Comparison of ENCODE assay signal across 8 mouse cellular contexts in the genomic region with DNA sequence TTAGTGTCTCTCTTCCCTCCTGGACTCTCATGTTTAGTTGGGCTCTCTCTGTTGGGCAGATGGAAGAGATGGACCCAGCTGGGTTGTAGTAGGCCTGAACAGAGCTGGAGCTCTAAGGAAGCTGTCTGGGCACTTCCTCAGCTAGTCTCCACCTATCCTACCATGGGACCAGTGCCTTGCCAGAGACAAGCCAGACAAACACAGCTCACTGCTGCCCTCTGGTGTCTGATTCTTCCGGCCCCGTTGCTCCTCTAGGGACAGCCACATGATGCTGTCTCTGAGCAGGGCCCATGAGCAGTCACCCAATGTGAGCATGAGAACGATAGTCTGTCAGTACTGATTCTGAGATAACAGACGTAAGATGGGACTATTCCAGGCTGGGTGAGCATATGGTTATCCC. TPM values are rescaled to one million over a fixed set of nuclear protein-coding genes. Genes with fewer than 3 reads are reported as not detected.
DNase-seq lines count a peak whose midpoint lies in the region; ATAC-seq and TF ChIP-seq lines count a peak whose summit lies in the region.

No protein-coding gene starts in this region.

- no peak overlapping the region for H3K4me3 ChIP-seq in hindbrain, embryonic 14.5 days (replicated peaks; ENCODE audit: low read length)

- CTCF ChIA-PET in Patski (lab: Charles Lee), result interaction anchor here (0.7 to 3.0 kb wide), 18 partner anchors 9 to 638 kb away, joined by 3 to 28 read pairs (median 4); a partner anchor contains a TSS

- peak; percentile 98 for TF ChIP-seq CTCF in Patski (IDR thresholded peaks at IDR 0.05)

- H3K9me3 ChIP-seq in hindbrain, embryonic 14.5 days (ENCODE audit: control insufficient read depth, low read length), result no peaks in the 10 kb centered on the region

- no peaks in the 10 kb centered on the region for H3K4me1 ChIP-seq in hindbrain, embryonic 14.5 days (replicated peaks; ENCODE audit: control insufficient read depth, insufficient read depth, low read length)

- peak; percentile 90 for DNase-seq in Patski (ENCODE audit: low read depth, low spot score)
- peak; percentile 77 to 83 for DNase-seq in cerebellum, adult 18-20 months
- DNase-seq in hindbrain, embryonic 14.5 days (ENCODE audit: low spot score), result peak; percentile 82
- peak; percentile 90 to 96 for DNase-seq in layer of hippocampus, postnatal 25 days (ENCODE audit: extremely low spot score in 1 of 2, low spot score in 1 of 2)
- DNase-seq in lung, postnatal 14 days, result peak; percentile 98
- peak; percentile 89 for DNase-seq in right cerebral cortex, postnatal 14 days
- peak; percentile 95 for DNase-seq in urinary bladder, postnatal 25 days (ENCODE audit: low spot score)

- in situ Hi-C loops in Patski (cut with MboI; ENCODE audit: low pct_unique_long_range_greater_than_20kb), result loop anchor here (5.0 kb wide), 4 partner anchors 155 to 635 kb away; a partner anchor contains a TSS

- no peak overlapping the region for H3K9ac ChIP-seq in hindbrain, embryonic 14.5 days

- H3K4me2 ChIP-seq in hindbrain, embryonic 14.5 days (replicated peaks), result no peak overlapping the region

- POLR2A ChIA-PET in Patski (lab: Charles Lee), result interaction anchor here (2.2 kb wide), 1 partner anchor 599 kb away, joined by 6 read pairs; no protein-coding TSS in a partner anchor

- no peaks in the 10 kb centered on the region for H3K27me3 ChIP-seq in Patski
- H3K27me3 ChIP-seq in hindbrain, embryonic 14.5 days (ENCODE audit: control insufficient read depth, insufficient read depth, low read length), result no peaks in the 10 kb centered on the region

- peak; percentile 55 for ATAC-seq in Patski
- peak; percentile 93 for ATAC-seq in frontal cortex, adult (ENCODE audit: low TSS enrichment)
- ATAC-seq in hindbrain, embryonic 14.5 days (ENCODE audit: low FRiP score), result peak; percentile 69; the same call in 1 of the 2 replicates

- H3K36me3 ChIP-seq in hindbrain, embryonic 14.5 days (replicated peaks; ENCODE audit: control insufficient read depth, insufficient read depth), result no peaks in the 10 kb centered on the region

- 19% methylated on average over 4 of the region's 4 CpGs for WGBS in hindbrain, embryonic 14.5 days

- no peak overlapping the region for H3K27ac ChIP-seq in hindbrain, embryonic 14.5 days

RNA-seq across cellular contexts. Expression of a gene that starts 34.8 kb away (rescaled TPM):
- 0.23 TPM for polyA plus RNA-seq in Patski (2021)
- polyA plus RNA-seq in hindbrain, embryonic 14.5 days (2014; fragmentation: Nextera tagmentation; extraction: Ambion mirVana), result 0.22 TPM in 1 of 2 replicates, not detected in the other
- 1 to 10 TPM in 1 of 2 experiments, under 1 TPM in 1; 0.42 to 1.2 TPM for total RNA-seq in layer of hippocampus, postnatal 25 days (2021)
